19 mouse cellular contexts compared by ENCODE assay signal in genomic region chr2:58354389-58354788, GRCm38 (mm10). TPM values are rescaled to one million over a fixed set of nuclear protein-coding genes. Genes with fewer than 3 reads are reported as not detected.
"Had no signal": no experiment of that assay in that cellular context is flagged by ENCODE, and none has a peak within 500 bp of the region (broad histone marks: within the 10 kb centered on the region; RNA-seq: fewer than 3 reads in every experiment).

No protein-coding gene starts in this region.

- H3K27me3 ChIP-seq: stomach, embryonic 15.5 days had no signal

- DNase-seq: lung, adult 18-20 months; lung, embryonic 14.5 days; lung, postnatal 10 days; lung, postnatal 4 days; midbrain, embryonic 14.5 days; retina, postnatal 1 day; right cerebral cortex, postnatal 14 days; thymus, adult 2 months; thymus, postnatal 25 days; thymus, postnatal 4 days had no signal

- H3K36me3 ChIP-seq: midbrain, embryonic 10.5 days; midbrain, embryonic 12.5 days; neural tube, embryonic 13.5 days; neural tube, embryonic 15.5 days; stomach, embryonic 15.5 days had no signal

- ATAC-seq: midbrain, embryonic 16.5 days had no signal

- H3K9me3 ChIP-seq: midbrain, embryonic 10.5 days; midbrain, embryonic 12.5 days; neural tube, embryonic 13.5 days; neural tube, embryonic 15.5 days; stomach, embryonic 15.5 days had no signal

- H3K4me2 ChIP-seq: lung, embryonic 14.5 days; midbrain, embryonic 12.5 days; neural tube, embryonic 13.5 days; neural tube, embryonic 15.5 days; stomach, embryonic 15.5 days had no signal

- H3K9ac ChIP-seq: lung, embryonic 14.5 days; midbrain, embryonic 12.5 days; neural tube, embryonic 13.5 days; neural tube, embryonic 15.5 days; stomach, embryonic 15.5 days had no signal

- H3K4me3 ChIP-seq: midbrain, embryonic 10.5 days; midbrain, embryonic 12.5 days; myocyte; neural tube, embryonic 13.5 days; neural tube, embryonic 15.5 days; stomach, embryonic 15.5 days had no signal

- H3K27ac ChIP-seq: midbrain, embryonic 10.5 days; midbrain, embryonic 12.5 days; neural tube, embryonic 13.5 days; neural tube, embryonic 15.5 days; stomach, embryonic 15.5 days; stomach, postnatal 0 days had no signal

RNA-seq across cellular contexts. Expression of gene Acvr1c, which starts 3.3 kb away (rescaled TPM):
- total RNA-seq: megakaryocyte-erythroid progenitor cell, adult 5-6 weeks had no signal
- polyA plus RNA-seq: myocyte had no signal
